Comparison of ENCODE assay signal across 9 mouse cellular contexts in the genomic region with DNA sequence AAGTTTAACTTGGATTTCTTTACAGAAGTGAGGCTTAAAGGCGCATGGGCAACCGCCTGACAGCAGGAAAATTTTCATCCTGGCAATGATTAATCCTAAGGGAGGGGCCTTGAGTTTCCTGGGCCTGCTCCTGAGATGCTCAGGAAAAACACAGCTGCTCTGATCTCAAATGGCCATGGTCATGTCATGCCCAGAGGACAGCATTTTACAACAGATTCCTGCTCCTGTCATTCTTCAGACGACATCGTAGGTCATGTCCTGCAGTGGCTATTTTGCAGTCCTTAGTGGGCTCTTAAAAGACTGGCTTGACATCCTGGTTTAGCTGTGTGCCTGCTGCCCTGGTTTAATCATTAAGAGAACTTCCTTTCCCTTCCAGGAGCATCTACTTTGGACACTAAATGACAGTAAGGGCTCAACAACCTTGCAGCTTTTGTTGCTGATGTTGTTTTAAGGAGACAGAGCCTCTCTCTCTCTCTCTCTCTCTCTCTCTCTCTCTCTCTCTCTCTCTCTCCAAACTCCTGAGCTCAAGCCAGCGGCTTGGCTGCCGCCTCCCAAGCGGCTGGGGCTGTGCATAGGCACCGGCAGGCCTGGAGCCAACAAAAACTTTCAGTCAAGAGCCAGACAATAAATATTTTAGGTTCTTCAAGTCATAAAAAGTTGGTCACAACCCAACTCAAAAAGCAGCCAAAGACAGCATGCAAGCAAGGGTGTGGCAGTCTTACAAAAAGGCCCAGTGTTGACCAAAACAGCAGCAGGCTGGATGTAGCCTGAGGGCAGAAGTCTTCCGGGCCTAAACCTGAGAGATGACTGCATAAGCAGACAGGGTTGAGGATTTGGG. TPM values are rescaled to one million over a fixed set of nuclear protein-coding genes. Genes with fewer than 3 reads are reported as not detected.
DNase-seq lines count a peak whose midpoint lies in the region; ATAC-seq lines count a peak whose summit lies in the region.
"Had no signal": no experiment of that assay in that cellular context is flagged by ENCODE, and none has a peak within 500 bp of the region (broad histone marks: within the 10 kb centered on the region; RNA-seq: fewer than 3 reads in every experiment).

No protein-coding gene starts in this region.

- ATAC-seq in stomach, embryonic 14.5 days (ENCODE audit: insufficient number of reproducible peaks, insufficient read depth, low FRiP score, low read depth), result peak; percentile 25; the same call in 1 of the 2 replicates
- no peak for ATAC-seq in cerebellum, adult (ENCODE audit: insufficient number of reproducible peaks, low FRiP score, low TSS enrichment)
- ATAC-seq in midbrain, embryonic 11.5 days (ENCODE audit: low FRiP score), result no peak
- ATAC-seq in megakaryocyte, adult 5-6 weeks (ENCODE audit: poor library complexity, severe bottlenecking), result no peak

- H3K27ac ChIP-seq in stomach, embryonic 14.5 days (ENCODE audit: low read length), result peak overlapping the region; percentile 53; the same call in 1 of the 2 replicates
- H3K27ac ChIP-seq in midbrain, embryonic 11.5 days (ENCODE audit: low read depth, low read length), result no peak overlapping the region

- no peaks in the 10 kb centered on the region for H3K27me3 ChIP-seq in stomach, embryonic 14.5 days (ENCODE audit: control insufficient read depth, insufficient read depth, low read length)
- no peaks in the 10 kb centered on the region for H3K27me3 ChIP-seq in midbrain, embryonic 11.5 days (ENCODE audit: control insufficient read depth, insufficient read depth, low read length)

- H3K9ac ChIP-seq in stomach, embryonic 14.5 days (replicated peaks; ENCODE audit: low read depth, low read length), result no peak overlapping the region
- no peak overlapping the region for H3K9ac ChIP-seq in midbrain, embryonic 11.5 days (ENCODE audit: low read length)

- peaks cover 8% of the 10 kb centered on the region; the same call in 1 of the 2 replicates for H3K4me1 ChIP-seq in stomach, embryonic 14.5 days (ENCODE audit: control insufficient read depth, insufficient read depth, low read length)
- no peaks in the 10 kb centered on the region for H3K4me1 ChIP-seq in midbrain, embryonic 11.5 days (ENCODE audit: control insufficient read depth, insufficient read depth, low read length)

- H3K4me3 ChIP-seq in stomach, embryonic 14.5 days (ENCODE audit: low read depth, low read length), result no peak overlapping the region
- H3K4me3 ChIP-seq in midbrain, embryonic 11.5 days (ENCODE audit: low read depth, low read length), result no peak overlapping the region

- 46% methylated on average over 9 of the region's 9 CpGs for WGBS in stomach, embryonic 14.5 days
- 88% methylated on average over 9 of the region's 9 CpGs for WGBS in midbrain, embryonic 11.5 days

- H3K4me2 ChIP-seq in stomach, embryonic 14.5 days (replicated peaks; ENCODE audit: low read depth, low read length), result no peak overlapping the region
- H3K4me2 ChIP-seq in midbrain, embryonic 11.5 days, result no peak overlapping the region

- peaks cover 20% of the 10 kb centered on the region for H3K36me3 ChIP-seq in stomach, embryonic 14.5 days (ENCODE audit: control insufficient read depth, insufficient read depth, low read length)
- peaks cover 8% of the 10 kb centered on the region for H3K36me3 ChIP-seq in midbrain, embryonic 11.5 days (ENCODE audit: control insufficient read depth, insufficient read depth, low read length)

- peak; percentile 24 for DNase-seq in right cerebral cortex, postnatal 25 days
- DNase-seq in right cerebral cortex, adult 18-20 months, result no peak
- peak; percentile 78 to 84 for DNase-seq in heart, adult 9 months (ENCODE audit: low spot score in 2 of 2)
- DNase-seq in kidney, postnatal 36 days, result peak; percentile 79 to 86
- no peak for DNase-seq in midbrain, embryonic 11.5 days (ENCODE audit: low spot score, missing footprints)

- no peaks in the 10 kb centered on the region for H3K9me3 ChIP-seq in stomach, embryonic 14.5 days (ENCODE audit: control insufficient read depth, low read depth, low read length)
- no peaks in the 10 kb centered on the region for H3K9me3 ChIP-seq in midbrain, embryonic 11.5 days (ENCODE audit: control insufficient read depth, low read length)

RNA-seq across cellular contexts. Expression of gene Atp6v0a4, which starts 20.0 kb away (rescaled TPM):
- 3.7 and 5.0 TPM in 2 replicates for polyA plus RNA-seq in stomach, embryonic 14.5 days (2014; fragmentation: Nextera tagmentation; extraction: Ambion mirVana)
- not detected in 2 replicates for polyA plus RNA-seq in midbrain, embryonic 11.5 days (2014; fragmentation: Nextera tagmentation; extraction: Ambion mirVana)
- total RNA-seq in megakaryocyte, adult 5-6 weeks (2015), result not detected in 2 replicates
- not detected in 2 replicates for total RNA-seq in megakaryocyte, adult 5-6 weeks (2017)

RNA-seq across cellular contexts. Expression of gene Tmem213, which starts 35.3 kb away (rescaled TPM):
- polyA plus RNA-seq in stomach, embryonic 14.5 days (2014; fragmentation: Nextera tagmentation; extraction: Ambion mirVana), result 0.59 and 1.00 TPM in 2 replicates
- polyA plus RNA-seq in midbrain, embryonic 11.5 days (2014; fragmentation: Nextera tagmentation; extraction: Ambion mirVana), result not detected in 2 replicates
- not detected in 2 replicates for total RNA-seq in megakaryocyte, adult 5-6 weeks (2015)
- total RNA-seq in megakaryocyte, adult 5-6 weeks (2017), result not detected in 2 replicates
- total RNA-seq: left cerebral cortex, postnatal 36 days had no signal

Comparison
In these comparisons a context has a peak if more than half of its experiments do, and no peak if none do; other contexts are left out.
1. DNase-seq: peak in right cerebral cortex, postnatal 25 days (single experiment), heart, adult 9 months (2 of 2) and kidney, postnatal 36 days (2 of 2); none in right cerebral cortex, adult 18-20 months (single experiment) and midbrain, embryonic 11.5 days (single experiment).